Mouse (Mus musculus): ENCODE measurements around the gene Apobec1.

GRCm38 (mm10) chr6:122650398-122650980 is 48.2 kb upstream of the Apobec1 start:
- TF ChIP-seq CTCF (IDR thresholded peaks at IDR 0.05; ENCODE audit: low read depth, low read length) (no peak), POLR2A (IDR thresholded peaks at IDR 0.05; ENCODE audit: borderline replicate concordance, low read depth, low read length) (no peak)

Data from bone marrow macrophage, adult 2 months (primary cell).